Mouse (Mus musculus) thymus, postnatal 14 days (tissue): ENCODE measurements at regions not wholly inside any gene's neighbourhood (a gene's known extent, or its start where the extent isn't known, plus 50 kb on each side); places are given as distances from the start of the nearest gene placed in this dataset.
"Not testable (repeated sequence)": the region's sequence is repeated elsewhere in the genome, so short reads cannot be mapped to it uniquely, and the experiment has no call there.

Experiments used
- DNase-seq: peaks from one replicate; pipeline ENCODE4 v3.0.0; 2021

DNA sequence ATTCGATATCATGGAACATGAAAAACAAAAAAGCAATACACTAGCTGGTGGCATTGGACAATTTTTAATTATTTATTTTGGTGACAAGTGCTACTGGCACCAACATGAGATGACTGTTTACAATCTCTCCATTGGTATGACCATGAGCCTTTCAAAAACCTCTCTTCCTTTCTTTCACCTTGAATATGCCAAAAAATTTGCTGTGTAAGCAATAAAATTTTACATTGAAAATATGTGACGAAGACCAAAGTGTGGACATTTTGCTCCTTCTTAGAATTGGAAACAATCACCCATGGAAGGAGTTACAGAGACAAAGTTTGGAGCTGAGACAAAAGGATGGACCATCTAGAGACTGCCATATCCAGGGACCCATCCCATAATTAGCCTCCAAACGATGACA lies 83.4 kb upstream of the Gm49339 start:
- DNase-seq = not testable (repeated sequence)

DNA sequence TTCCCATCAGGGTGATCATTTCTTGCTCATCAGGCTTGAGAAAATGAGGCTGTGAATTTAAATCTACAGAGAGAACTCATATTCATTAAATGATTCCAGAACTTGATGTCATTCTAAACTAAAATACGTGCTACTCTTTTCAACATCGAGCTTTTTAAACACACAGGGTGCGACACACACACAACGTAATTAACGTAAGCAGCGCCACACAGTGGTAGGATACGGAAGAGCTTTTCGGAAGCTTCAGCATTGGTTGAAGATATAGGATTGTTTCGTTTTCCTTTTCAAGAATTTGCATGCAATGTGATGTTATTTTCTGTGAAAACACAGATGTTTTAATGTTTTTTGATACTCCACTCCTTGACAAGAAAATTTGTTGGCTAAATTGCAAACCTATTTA lies 75.3 kb upstream of the Gm49339 start:
- DNase-seq = peak; percentile 24

DNA sequence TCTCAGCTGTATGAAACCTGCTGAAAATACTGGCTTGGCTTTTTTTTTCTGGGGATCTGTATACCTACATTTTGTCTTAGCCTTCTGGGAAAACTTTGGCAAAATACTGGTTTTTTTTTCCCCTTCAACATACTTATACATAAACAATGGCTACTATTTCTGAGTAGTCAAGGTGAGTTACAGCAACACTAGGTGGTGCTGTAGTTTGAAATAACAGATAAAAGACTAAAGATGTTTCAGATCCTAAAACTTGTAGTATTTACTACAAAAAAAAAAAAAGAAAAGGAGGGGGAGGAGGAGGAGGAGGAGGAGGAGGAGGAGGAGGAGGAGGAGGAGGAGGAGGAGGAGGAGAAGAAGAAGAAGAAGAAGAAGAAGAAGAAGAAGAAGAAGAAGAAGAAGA lies 67.6 kb upstream of the Gm49339 start:
- no peak for DNase-seq

DNA sequence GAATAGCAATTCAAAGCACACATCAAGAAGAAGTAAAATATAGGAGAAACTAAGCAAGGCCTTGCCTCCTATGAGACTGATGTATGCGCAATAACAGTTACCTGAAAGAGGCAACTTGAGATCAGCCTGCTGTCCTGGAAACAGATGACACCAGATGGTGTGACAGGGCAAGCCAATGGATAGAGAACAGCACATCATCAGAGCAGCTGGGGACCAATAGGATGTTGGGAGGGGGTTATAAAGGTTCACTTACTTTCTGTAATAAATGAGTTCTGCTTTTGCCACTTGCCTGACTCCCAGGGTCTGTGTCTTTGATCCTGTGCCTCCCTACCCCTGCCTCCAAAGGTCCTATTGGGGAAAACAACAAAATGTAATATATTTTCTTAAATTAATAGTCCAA lies 65.9 kb upstream of the Gm49339 start:
- no peak for DNase-seq

GRCm38 (mm10) chr10:51416723-51417122 lies 63.7 kb upstream of the Gm49339 start:
- no peak for DNase-seq

DNA sequence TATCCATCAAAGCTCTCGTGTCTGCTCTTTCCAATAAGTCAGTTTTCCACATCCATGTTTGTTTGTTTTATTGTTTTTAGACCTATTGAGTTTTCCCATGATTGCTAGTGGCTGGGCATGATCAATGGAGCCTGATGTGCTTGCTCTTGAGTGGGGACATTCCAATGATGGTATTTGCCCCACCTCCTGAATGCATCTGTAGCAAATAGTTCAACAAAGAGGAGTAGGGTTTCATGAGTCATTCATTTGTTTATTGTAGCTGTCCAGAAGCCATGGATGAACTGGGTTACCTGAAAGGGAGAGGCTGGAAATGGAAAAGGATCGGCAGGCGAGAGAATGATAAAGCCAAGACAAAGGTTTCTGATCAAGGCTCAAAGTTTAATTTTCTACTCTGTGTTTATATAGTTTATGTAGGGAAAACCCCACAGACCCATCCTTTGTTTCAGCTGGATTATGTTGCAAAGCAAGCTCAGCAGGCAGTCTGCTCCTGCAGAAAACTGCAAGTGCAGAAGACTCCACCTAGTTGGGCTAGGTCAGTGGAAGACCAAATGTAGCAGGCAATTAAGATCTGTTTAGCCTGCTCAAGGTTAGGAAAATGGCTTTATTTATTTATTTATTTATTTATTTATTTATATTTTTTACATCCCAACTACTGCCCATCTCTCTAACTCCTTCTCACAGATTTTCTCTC lies 63.0 kb upstream of the Gm49339 start:
- no peak for DNase-seq

- no peak for DNase-seq
Observed at GRCm38 (mm10) chr10:51418550-51418949, 61.9 kb upstream of the Gm49339 start.

DNA sequence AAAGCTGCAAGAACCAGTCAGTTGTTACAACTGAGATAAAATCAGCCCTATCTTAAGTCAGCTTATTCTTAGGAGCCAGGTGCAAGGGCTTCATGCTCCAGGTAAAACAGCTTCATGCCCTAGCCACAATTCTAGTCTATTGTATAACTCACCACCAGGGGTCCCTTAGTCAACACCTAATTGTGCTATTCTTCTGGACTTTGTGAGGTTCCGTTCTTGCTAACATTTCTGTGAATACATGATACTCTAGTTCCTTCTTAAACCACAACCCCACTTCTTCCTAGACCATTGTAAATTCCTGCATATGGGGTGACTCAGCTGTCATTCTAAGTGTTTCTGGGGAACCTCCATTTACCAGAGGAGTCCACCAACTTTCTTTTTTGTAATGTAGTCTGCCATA lies 57.9 kb upstream of the Gm49339 start:
- no peak for DNase-seq
